Mouse (Mus musculus): ENCODE results near the gene Rab8b. TPM values are rescaled to one million over a fixed set of nuclear protein-coding genes. Genes with fewer than 3 reads are reported as not detected.
"Not testable (repeated sequence)": the region's sequence is repeated elsewhere in the genome, so short reads cannot be mapped to it uniquely, and the experiment has no call there.

The Rab8b gene
- total RNA-seq, 2 experiments from 2014 or later, result 48.8 to 78.3 TPM

DNA sequence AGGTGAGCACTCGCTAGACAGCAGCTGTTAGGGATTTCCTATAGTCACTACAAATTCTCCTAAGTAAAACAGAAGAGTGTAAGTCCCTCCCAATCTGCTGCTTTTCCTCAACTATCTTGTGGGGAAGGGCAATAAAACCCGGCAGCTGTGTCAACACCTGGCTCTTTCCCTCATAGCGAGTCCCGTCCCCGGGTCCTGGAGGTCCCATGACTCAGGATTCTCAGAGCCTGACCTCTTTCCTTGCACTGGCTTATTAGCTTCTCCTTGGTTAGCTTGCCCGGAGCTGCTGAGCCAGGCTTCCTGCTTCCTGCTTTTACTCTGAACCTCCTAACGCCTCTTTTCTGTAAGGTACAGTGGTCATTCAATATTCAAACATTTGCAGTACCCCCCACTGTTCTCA lies 63.6 kb downstream of the Rab8b start:
- no peak for ATAC-seq (replicated peaks; ENCODE audit: poor library complexity)

GRCm38 (mm10) chr9:66852592-66852991 lies 66.9 kb downstream of the Rab8b start:
- ATAC-seq (replicated peaks; ENCODE audit: poor library complexity), result no peak

DNA sequence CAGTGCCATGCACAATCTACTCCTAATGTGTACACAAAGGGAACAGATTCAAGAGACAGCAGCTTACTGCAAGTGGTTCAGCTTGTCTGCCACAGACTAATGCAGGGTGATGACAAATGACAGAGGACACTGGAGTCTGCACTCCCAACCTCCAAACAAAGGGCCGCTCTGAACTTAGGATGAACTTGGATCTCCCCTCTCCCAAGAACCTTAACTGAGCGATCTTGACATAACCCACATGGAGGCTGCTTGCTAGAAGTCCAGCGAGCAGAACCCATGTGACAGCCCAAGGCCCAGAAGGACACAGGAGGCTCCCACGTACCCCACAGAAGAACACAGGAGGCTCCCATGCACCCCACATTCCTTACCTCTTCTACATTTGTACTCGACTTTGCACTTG lies 68.5 kb downstream of the Rab8b start:
- ATAC-seq (replicated peaks; ENCODE audit: poor library complexity), result no peak

DNA sequence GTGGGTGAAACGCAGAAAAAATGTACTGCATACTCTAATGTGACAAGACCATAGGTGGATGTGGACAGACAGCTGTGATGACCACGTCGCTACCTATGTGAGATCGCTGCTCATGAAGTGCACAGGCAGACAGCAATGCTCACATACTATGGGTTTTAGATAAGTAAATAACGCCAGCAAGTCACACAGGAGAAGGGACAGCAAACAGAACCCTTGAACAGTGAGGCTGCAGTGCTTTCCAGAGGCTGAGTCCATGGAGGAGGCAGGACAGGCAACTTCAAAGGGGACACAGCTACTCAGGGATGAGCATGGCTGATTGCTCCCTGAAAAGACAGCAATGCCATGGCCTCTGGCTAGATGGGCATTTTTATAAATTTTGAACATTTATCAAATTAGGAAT lies 72.7 kb downstream of the Rab8b start:
- ATAC-seq (replicated peaks; ENCODE audit: poor library complexity), result no peak

DNA sequence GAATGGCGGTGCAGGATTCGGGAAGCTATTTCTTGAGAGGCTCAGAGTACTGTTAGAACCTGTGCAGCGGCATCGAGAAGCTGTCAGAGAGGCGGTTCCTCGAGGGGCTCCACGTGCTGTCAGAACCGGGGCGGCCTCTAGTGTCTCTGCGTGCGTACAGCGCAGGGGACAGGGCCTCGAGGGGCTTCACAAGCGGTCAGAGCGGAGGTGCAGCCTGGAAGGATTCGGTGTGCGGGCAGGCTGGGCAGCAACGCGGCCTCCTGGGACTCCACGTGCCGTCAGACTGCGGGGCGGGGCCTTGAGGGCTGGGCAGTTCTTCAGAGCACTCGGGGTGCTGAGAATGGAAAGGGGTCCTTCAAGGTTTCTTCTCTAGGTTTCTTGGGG lies 84.4 kb downstream of the Rab8b start:
- ATAC-seq (replicated peaks; ENCODE audit: poor library complexity), result peak; percentile 38

GRCm38 (mm10) chr9:66834318-66835096 lies 85.0 kb downstream of the Rab8b start, which contains the start of gene Aph1c:
TSS of gene Aph1c (minus strand) at chr9:66834726.
- peak; percentile 93 for ATAC-seq (replicated peaks; ENCODE audit: poor library complexity)

DNA sequence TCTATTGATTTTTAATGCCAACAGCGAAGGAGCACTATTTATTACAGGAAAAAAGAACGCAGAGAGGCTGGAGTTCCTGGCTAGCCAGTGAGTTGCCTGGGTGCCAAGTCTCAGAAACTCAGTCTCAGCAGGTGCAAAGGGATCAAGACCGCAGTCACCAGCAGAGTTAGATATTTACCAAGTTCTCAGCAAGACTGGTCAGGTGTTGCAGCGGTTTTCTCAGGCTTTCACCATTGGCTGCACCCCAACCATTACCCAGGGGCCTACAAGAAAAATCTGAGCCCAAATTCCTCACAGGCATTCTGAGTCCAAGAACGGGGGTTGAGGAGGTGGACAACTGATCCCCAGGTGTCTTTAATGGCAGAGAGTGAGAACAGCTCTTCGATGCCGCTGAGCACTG lies 85.6 kb downstream of the Rab8b start:
- no peak for ATAC-seq (replicated peaks; ENCODE audit: poor library complexity)

GRCm38 (mm10) chr9:66832366-66832908 lies 87.0 kb downstream of the Rab8b start:
- ATAC-seq (replicated peaks; ENCODE audit: poor library complexity), result no peak

DNA sequence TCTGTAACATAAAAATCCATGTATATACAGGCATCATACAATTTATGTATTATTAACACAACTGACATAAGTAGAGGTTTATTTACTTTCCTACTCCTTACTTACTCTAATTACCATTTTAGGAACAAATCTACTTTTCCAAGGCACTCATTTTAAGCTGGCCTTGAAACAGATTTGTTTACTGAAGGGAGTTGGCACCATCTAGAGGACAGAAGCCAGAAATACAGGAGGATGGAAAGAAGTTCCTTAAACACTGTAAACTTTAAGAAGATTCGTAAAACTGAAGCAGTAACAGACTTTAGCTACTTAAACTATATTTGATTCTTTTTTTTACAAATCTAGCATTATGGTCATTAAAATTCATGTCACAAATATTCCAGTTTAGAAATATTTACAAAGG lies 93.5 kb downstream of the Rab8b start:
- peak; percentile 79 for ATAC-seq (replicated peaks; ENCODE audit: poor library complexity)

DNA sequence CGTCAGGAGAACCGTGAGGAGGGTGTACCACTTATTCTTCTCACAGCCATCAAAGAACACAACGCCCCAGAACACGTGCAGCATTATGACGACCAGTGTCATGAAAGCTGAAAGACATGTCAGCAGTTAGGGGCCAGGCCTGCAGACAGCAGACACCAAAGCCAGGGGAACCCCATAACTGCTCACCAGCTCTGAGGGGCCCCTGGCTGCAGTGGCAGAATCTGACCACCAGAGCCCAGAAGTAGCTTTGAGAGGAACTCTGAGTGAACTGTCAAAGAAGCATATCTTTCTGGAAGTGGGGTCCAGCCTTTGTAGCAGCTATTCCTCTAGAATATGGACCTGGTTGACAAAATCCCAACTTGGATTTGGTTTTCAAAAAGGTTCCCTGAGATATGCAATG lies 97.2 kb downstream of the Rab8b start:
- ATAC-seq (replicated peaks; ENCODE audit: poor library complexity), result 0 out of 2 replicates have a peak, but pooled peaks have one; percentile 44

- no peak for ATAC-seq (replicated peaks; ENCODE audit: poor library complexity)
Measured at GRCm38 (mm10) chr9:66820996-66821395, 98.5 kb downstream of the Rab8b start.

- ATAC-seq (replicated peaks; ENCODE audit: poor library complexity), result no peak
Measured at GRCm38 (mm10) chr9:66813392-66813791, 106.1 kb downstream of the Rab8b start.

GRCm38 (mm10) chr9:66805951-66806350 lies 113.5 kb downstream of the Rab8b start:
- not testable (repeated sequence) for ATAC-seq (replicated peaks; ENCODE audit: poor library complexity)

GRCm38 (mm10) chr9:66801947-66802346 lies 117.5 kb downstream of the Rab8b start:
- no peak for ATAC-seq (replicated peaks; ENCODE audit: poor library complexity)

DNA sequence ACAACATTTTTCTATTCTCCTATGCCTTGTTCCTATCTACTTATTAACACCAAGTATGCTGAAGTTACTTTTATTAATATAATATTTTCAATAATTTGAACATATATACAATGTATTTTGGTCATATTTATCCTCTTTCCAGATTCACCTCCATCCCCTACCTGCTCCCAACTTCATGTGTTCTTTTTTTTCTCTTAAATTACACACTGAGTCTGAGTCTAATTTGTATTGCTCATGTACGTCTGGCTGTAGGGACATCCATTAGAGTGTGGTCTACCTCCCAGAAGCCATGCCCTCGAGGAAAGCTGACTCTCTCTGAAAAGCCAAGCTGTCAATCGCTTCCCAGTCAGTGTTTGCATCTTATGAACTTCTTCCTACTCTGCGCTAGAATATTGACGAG lies 122.7 kb downstream of the Rab8b start, which contains the start of gene Gm10647:
Gm10647 (plus strand) TSS at position 301 of the 400 bp plus-strand sequence.
- ATAC-seq (replicated peaks; ENCODE audit: poor library complexity), result no peak

DNA sequence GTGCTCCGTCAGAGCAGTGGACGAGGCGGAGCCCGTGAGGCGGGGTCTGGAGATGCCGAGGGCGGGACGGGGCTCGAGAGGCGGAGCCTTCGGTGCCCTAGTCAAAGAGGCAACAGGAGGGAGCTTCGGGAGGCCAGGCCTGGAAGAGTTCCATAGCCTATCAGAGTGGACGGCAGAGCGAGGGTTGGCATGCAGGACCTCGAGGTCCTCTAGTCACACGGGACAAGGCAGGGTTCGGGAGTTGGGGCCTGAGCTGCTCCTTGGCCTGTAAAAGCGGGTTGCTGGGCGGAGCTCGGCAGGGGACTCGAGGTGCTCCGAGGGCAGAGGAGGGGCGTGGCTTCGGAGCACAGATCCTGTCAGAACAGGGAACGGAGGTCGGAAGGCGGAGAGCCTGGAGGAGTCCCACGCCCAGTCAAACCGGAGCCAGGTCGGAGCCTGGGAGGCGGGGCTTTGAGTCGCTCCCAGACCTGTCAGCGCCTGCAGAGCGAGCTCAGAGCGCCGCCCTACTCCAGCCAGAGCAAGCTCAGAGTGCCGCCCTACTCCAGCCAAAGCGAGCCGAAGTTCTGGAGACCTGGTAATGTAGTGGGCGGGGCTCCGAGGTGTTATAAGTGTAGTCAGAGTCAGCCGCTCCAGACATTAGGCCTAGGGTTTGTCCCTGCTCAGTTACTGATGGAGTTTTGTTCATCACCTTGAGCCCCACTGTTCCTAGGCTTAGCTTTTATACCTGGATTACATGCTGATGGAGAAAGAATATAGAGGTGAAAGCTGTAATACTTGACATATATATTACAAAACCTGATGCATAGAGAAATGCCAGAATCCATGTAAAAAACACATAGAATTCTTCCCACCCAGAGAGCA lies 123.8 kb downstream of the Rab8b start, which contains the start of gene Aph1b:
Aph1b (minus strand) TSS at position 27 of the 861 bp plus-strand sequence.
- ATAC-seq (replicated peaks; ENCODE audit: poor library complexity), result peak; percentile 91

DNA sequence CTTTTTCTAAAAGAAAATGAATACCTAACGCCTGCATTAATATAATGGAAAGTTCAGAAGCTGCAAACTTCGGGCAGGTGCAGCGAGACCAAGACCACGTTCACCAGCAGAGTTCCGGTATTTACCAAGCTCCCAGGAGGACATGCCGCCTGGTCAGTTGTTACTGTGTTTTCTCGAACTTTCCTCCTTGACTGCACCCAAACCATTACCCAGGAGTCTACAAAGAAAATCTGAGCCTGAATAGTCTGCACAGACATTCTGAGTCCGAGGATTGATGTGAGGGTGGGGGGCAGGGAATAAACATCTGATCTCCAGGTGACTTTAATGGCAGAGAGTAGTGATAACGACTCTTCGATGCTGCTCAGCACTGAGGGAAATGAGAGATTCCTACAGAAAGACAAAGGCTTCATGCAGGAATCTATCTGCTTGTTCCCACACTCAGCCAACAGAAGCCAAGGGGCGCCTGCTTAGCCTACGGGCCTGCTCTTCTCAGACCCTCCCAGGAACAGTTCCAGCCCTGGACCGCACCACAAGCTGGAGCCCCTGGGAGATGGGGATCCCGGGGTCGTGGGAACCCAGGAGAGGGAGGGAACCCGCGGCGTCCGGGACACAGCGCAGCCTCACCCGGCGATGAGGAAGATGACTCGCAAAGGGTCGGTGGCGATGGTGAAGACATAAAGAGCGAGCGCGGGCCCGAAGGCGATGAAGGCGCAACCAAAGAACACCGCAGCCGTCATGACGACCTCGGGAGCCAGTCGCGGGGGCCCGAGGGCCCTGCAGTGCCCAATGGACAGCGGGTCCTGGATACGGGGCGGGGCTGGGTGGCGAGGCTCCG lies 124.6 kb downstream of the Rab8b start:
- ATAC-seq (replicated peaks; ENCODE audit: poor library complexity), result no peak
